Mouse (Mus musculus) B cell, adult 2 months (primary cell): Measurements from ENCODE around the gene Tysnd1.

ENCODE experiments used
- DNase-seq, 2 experiments: peaks; one replicate each; pipeline ENCODE4 v3.0.0; 2022

Gene Tysnd1

DNA sequence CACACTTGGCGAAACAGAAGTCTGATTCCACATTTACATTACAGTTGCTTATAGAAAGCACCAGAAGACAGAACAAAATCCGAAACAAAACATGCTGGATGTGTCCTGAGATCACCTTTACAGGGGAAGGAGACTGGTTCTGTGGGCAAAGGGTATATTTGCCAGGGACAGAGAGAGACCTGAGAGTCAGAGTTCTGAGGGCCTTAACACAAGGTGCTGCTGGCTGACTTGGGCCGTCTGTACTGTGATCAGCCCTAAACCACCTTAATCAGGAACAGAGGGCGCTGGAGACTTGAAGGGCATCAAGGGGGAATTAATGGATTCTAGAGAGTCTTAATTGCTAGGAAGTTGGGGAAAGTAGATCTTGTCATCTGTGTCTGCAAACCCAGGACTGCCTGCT is 1.8 kb upstream of the Tysnd1 start:
- DNase-seq = no peak

DNA sequence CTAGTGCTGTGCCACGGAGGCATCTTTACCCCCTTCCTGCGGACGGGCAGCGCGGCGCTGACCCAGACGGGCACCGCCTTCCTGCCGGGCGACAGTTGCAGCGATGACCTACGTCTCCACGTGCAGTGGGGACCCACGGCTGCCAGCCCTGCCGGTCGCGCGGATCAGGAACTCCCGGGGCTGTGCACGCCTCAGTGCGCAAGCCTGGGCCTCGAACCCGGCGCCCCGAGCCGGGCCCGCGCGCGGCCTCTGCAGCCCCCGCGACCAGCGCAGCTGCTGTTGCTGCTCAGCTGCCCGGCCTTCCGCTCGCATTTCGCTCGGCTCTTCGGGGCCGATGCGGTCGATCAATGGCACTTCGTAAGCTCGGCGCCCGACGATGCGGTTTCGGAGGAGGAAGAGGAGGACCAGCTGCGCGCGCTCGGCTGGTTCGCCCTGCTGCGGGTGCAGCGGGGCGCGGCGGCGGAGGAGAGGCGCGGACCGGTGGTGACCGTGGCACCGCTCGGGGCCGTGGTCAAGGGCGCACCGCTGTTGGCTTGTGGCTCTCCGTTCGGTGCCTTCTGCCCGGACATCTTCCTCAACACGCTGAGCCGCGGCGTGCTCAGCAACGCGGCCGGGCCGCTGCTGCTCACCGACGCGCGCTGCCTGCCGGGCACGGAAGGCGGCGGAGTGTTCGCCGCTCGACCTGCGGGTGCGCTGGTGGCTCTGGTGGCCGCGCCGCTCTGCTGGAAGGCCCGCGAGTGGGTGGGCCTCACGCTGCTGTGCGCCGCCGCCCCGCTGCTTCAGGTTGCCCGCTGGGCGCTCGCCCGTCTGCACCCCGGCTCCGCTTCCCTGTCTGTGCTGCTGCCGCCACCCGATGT is 617 bp downstream of the Tysnd1 start:
- peak in 1 of 2 experiments; percentile 39 for DNase-seq

DNA sequence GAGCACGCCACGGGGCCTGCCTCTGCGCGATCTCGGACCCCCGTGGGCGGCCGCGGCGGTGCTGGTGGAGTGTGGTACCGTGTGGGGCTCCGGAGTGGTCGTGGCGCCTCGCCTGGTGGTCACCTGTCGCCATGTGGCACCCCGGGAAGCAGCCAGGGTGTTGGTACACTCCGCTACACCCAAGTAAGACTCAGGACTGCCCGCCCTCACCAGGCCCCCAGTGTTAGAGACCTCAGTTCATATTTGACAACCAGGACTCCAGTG is 1.2 kb downstream of the Tysnd1 start:
- no peak for DNase-seq

DNA sequence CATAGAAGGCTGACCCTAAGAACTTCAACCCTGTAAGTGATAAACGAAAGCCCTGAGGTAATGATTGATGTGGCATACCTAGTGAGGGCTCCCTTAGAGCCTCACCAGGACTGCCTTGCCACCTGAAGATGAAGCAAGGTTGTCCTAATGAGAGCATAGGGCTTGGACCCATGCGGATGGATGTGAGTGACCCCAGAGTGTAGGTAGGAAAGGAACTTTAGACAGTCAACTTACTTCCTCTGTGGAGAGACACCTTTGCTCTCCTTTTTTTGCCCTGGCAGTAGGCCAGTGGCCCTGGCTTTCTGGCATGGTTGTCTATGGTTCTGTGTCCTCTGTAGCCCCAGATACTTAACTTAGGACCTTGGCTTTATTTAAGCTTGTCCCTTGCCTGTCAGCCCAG is 1.7 kb downstream of the Tysnd1 start:
- no peak for DNase-seq

DNA sequence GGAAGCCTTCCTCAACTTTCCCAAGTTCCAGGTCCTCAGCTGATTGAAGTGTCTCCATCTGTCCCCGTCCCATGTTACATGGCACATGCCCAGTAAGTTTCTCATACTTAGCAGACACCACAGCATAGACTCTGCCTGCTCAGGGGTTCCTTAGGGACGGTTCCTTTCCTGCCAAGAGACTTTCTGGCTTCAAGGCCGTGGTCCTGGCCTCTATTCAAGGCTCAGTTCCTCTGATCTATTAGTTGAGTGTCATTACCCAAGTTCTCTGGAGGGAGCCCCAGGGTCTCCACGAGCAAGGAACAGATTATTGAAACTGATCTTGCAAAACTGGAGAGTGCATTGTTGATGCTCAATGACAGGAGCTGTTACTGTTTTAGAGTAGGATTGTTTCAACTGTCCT is 9.3 kb downstream of the Tysnd1 start:
- no peak for DNase-seq

DNA sequence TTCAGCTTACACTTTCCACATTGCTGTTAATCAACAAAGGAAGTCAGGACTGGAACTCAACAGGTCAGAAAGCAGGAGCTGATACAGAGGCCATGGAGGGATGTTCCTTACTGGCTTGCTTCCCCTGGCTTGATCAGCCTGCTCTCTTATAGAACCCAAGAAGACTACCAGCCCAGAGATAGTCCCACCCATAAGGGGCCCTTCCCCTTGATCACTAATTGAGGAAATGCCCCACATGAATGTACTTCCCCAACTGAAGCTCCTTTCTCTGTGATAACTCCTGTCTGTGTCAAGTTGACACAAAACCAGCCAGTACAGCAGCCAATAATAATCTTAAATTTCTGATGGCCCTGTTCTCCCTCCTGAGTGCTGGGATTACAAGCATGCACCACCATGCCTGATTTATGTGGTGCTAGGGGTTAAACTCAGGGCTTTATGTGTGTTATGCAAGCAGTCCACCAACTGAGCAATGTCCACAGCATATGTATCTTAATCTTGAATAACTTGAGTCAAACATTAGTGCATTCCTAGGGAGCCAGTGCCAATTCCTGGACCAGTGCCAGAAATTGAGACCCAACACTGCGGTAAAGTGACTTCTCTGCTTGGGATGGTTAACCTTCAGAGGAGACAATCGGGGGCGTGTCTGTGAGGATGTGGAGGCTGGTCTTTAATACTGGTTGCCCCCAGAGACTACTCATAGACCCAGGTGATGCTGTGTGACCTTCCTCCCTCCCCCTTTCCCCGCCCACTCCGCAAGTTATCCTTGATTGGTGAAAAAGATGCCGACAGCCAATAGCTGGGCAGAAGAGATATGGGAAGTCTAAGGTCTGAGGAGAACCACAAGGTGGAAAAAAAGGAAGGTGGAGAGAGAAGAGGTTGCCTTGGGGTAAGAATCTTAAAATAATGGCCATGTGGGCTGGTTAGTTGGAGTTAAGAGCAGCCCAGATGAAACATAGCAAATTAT is 11.4 kb downstream of the Tysnd1 start:
- DNase-seq = no peak

DNA sequence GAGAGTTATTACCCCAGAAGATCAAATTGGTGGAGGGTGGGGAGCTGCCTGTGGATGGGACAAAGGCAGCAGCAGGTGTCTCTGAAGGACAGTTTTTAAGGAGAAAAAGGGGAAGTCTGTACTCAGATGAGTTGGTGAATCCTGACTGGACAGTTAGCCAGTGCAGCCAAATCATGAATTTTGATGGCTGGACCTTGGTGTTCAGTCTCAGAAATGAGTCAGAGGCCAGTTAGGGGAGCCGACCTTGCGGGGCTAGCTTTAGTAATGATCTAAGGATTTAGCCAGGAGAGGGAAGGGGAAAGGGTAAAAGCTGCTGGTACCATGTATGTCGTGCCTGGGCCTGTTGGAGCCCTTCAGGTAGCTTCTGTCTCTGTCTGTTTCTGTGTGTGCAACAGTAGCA is 18.3 kb downstream of the Tysnd1 start:
- no peak for DNase-seq

DNA sequence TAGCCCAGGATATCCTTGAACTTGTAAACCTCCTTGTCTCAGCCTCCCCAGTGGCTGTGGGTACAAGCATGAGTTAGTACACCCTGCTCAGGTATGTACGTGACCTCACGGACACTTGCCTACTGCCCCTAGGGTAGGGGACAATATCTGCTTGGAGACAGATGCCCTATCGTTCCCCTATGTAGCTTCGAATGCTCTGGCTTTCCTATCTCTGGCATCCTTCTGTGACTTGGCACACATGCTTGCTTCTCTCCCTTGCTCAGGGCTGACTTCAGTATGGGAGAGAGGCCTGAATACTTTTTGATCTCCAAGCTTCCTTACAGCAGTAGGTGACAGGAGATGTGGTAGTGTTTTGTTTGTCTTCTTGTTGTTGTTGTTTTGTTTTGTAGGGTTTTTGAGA is 18.8 kb downstream of the Tysnd1 start:
- no peak for DNase-seq

DNA sequence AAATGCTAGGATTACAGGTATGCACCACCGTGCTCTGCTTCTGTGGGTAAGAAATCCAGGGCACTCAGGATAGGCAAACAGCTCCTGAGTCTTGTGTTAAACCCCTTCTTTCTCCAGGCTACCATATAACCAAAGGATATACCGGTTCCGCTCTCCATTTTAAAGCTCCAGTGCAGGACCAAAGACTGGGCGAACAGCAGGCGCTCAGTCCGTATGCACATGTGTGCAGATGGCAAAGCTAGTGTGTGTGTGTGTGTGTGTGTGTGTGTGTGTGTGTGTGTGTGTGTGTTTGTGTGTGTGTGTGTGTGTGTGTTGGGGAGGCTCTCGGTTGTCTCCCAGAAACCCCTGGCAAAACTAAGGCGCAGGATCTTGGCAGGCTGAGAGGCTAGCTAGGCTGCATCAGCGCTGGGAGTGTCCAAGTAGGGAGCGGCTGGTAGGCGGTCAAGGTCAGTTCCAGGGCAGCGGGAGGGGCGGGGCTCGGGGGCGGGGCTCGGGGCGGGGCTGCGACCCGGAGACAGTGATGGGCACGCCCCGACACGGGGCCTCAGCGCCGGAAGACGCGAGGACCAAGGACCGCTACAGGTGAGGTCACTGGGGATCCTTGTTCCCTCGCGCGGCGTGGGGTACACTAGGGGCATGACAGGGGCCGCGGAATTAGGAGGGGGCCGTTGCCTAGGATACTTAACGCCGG is 19.6 kb downstream of the Tysnd1 start, which contains the start of gene Aifm2:
Gene Aifm2, plus strand, starts transcription at position 493 of the 691 bp plus-strand sequence.
- peak; percentile 30 to 32 for DNase-seq

DNA sequence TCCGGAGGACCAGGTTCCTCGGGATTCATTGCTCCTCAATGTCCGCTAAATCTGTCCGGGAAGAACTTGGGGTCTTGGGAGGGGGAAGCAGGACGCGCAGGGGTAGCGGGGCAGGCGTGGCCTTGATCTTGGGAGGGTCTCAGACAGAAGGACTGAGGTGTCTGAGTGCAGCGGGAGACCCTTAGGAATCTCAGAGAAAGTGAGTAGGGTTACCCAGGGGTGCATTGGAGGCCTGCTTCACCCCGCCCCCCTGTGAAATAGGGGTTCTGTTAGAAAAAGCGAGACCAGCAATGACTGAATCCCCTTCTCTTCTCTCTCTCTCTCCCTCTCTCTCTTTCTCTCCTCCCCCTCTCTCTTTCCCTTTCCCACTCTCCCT is 20.1 kb downstream of the Tysnd1 start:
- no peak for DNase-seq

DNA sequence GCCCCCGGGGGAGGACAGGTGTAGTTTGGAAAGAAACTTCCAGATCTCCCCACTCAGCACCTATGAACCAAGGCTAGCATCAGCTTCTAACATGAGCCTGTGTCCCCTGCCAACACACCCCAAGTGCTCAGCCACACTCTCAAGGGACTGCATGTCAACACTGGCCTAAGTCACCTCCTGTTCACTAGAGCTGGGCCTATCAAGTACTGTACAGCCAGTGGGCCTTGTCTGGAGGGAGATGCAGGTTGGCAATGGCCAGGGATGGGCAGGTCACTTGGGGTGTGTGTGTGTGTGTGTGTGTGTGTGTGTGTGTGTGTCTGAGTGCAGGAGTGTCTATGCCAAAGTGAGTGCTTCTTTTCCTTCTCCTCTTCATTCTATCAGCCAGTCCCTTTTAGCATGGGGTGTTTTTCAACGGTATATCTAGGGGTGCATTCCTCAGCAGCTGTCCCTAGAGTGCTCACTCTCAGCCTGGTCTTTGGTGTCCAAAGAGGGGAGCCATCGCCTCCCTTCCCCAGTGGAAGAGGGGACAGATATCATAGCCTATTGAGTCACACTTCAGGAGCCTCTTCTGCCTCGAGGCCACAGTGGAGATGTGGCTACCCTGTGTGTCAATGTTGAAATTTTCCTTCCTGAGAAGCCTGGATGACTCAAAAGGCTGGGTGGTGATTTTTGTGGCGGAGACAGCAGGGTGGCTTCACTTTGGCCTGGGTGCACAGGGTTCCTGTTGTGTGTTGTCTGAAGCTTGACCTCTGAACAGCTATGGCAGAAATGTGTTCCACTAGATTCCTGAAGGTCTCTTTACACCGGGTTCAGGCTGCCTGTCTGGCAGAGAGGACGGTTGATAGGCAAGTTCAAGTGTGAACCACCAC is 20.9 kb downstream of the Tysnd1 start:
- DNase-seq = no peak

DNA sequence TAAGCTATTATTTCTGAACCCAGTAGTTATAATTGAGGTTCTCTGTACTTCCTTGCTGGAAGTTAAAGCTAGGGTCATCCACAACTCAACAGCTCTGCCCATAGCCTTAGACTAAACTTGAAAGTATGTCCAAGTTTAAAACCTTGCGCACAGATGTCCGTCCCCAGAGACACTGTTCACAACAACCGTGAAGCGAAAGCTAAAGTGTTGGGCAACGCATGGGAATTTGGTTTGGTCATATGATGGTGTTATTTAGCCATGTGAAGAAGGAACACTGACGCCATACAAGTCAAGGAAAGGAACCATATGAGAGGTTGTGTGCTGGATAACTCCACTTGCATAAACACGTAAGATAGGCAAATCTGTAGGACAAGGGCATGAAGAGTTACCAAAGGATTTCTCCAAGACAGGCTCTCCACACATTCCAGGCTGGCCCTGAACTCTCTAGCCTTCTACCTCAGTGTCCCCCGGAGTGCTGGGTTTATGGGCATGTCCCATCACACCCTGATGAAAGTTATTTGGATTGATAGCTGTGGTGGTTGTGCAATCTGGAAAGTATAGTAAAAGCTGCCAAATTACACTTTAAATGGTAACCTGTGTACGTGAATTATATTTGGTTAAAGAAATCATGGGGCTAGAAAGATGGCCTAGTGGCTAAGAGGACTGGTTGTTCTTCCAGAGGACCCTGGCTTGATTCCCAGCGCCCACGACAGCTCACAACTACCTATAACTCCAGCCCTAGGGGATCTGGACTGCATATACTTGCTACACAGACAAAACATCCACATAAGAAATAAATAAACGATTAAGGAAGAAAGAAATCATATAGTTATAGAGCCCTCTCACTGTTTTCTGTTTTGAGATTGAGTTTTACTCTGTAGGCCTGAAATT is 22.3 kb downstream of the Tysnd1 start:
- DNase-seq = no peak

DNA sequence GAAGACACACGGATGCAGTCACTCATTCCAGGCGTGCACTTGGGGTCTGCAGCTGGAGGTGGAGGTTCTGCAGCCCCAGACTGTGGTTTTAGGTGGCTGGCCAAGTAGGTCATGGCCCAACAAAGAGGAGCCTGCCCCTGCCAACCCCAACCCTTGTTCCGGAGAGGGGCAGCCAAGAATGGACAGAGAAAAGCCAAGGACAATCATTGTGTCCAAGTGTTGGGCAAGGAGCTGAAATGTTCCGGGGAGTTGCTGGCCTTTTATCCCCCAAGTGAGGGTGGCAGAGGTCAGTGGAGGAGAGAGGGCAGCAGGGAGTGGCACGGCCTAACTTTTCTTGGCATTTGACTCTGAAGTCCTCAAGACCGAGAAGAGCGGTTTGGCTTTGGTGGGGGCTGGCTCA is 25.0 kb downstream of the Tysnd1 start:
- no peak for DNase-seq

DNA sequence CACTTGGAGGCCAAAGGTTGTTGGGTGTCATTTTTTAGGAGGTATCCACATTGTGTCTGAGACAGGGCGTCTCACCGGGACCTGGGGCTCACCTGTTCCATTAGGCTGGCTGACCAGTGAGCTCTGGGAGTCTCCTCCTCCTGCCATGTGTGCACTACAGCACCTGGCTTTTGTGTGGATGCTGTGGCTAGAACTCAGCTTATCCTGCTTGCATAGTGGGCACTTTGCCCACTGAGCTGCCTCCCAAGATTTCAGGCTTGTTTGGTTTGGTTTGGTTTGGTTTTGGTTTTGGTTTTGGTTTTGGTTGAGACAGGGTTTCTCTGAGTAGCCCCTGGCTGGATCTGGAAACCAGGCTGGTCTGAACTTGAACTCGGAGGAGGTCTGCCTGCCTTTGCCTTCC is 26.9 kb downstream of the Tysnd1 start:
- DNase-seq = no peak

DNA sequence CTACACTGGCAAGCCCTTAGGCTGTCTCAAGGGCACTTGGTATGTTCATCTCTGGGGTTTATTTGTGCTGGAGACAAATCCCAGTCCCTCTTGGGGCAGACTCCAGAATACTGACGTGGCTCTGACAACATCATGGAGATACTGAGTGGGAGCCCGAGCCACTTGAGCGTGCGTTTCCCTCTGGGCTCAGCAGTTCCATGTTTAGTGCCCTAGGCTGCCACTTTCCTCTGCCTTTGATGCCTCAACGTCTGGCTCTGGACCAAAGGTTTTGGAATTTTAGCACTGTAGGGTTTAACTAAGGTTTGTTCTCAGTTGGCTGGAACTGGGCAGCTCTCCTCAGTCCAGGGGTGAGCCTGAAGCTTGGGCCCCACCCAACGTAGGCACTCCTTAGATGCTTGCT is 28.0 kb downstream of the Tysnd1 start:
- no peak for DNase-seq

DNA sequence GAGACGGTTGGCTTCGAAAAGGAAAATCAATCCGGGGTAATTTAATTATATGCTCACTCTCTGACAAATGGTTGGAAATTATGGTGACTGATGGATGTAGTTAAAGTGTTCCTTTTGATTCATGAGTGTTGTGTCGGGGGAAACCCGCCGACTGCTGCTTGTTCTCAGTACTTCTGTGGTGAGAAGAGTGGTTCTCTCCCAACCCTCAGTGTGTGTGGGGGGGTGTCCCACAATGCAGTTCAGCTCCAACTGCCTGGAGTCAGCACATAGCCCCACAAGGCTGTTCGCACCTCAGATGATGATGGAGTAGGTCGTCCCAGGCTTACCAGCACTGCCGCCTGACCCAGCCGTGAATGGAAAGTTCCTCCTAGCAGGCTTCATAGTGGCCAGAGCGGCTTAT is 33.9 kb downstream of the Tysnd1 start:
- no peak for DNase-seq

DNA sequence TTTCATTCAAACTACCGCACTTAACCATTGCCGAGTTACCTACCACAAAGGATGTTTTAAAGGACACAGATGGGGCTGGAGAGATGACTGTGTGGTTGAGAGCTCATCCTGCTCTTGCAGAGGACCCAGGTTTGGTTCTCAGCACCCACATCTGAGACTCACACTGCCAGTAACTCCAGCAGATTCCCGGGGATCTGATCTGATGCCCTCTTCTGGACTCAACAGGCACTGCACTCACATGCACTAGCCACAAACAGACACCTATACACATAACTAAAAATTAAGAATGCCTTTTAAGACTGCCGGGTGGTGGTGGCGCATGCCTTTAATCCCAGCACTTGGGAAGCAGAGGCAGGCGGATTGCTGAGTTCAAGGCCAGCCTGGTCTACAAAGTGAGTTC is 34.9 kb downstream of the Tysnd1 start:
- DNase-seq = no peak

DNA sequence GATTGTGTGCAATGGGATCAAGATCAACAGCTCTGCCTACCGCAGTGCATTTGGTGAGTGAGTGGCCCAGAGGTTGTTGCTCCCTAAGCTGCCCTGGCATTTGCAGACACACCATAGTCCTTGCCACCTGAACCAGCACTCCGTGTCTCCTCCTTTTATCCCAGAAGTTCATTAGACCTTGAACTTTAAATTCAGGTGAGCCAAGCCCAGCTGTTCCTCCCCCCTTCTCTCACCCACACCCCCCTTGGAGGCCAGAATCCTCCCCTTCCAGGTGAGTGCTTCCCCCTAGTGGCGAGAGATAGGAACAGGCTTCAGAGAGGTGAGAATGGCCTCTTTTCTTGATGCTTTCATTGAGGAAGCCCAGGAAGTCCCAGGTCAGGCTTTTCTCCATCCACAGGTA is 39.1 kb downstream of the Tysnd1 start:
- DNase-seq = peak; percentile 44 to 47

DNA sequence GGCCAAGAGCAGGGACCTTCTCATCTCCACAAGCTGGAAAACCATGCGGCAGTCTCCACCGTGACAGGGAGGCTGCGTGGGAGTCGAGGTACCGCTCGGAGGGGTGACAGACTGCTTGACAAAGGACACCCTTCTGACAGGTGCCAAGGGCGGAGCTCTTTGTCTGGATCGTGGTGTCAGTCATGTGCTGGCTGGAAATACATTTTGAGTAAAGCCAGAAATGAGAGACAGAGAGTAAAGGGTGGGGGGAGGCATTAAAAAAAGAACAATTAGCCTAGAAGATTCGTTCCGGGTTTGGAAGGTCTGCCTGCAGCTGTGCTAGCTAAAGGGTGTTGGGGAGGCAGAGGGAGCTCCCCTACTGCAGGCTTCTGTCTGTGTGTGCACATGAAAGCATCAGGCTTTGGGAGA is 41.4 kb downstream of the Tysnd1 start:
- no peak for DNase-seq

DNA sequence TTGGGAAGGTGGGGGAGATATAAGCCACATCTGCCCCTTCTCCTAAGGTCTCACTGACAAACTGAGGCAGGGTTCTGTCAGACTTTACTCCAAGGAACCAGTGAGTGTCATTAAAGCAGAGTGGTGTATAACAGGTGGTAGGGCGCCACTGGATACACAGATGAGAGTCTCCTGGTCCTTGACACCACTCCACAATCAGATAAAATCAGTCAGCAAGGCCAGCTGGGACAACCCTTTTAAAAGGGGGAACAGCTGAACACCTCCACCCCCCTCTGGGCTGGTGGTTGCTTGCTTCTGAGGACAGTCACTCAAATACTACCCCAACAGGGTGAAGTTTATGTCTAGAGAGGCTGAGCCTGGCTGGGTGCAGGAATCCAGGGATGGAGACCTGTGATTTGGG is 42.2 kb downstream of the Tysnd1 start:
- DNase-seq = no peak

DNA sequence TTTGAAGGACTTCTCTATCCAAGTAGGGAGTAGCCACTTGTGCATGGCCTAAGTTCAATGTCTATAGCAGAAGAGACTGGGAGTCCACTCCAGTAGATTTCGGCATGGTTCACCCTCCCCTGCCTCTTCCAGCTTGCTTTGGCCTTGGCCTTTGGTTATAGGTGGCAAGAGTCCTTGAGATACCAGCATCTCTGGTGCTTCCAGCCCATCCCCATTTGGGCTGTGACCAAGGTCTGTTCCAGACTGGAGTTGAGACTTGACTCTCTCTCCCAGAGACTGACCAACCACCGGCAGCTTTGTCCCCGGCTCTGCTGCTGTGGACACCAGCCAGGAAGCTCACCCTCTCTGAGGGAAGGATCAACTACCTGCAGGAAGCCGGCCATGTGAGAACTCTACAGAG is 42.8 kb downstream of the Tysnd1 start:
- DNase-seq = no peak

DNA sequence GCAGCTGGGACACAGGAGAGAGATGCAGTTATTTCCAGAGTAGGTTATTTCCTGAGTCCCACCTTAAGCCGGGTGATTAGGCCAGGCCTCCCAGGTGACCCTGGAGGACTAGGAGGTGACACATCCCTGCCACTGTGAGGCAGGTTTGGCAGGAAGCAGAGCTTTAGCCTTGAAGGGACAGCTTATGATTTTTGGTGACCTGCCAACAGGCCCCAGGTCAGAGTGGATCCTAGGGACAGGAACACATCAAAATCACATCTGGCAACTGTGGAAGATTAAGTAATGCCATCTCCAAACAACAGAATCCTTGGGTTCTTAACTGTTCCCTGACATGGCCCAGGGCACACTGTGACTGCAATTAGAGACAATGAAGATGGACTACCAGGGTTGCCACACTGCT is 46.0 kb downstream of the Tysnd1 start:
- DNase-seq = no peak
